Mouse (Mus musculus) heart, adult 2 months (tissue): Measurements from ENCODE around the gene Slc17a4.

Experiments
- CTCF ChIP-seq: fragments of 200-600 bp; IDR thresholded peaks from 2 replicates; pipeline ENCODE4 v1.8.1; 2022; ENCODE audit warnings: antibody characterized with exemption, mild to moderate bottlenecking, moderate library complexity
- EP300 ChIP-seq: fragments of 200-500 bp; IDR thresholded peaks from 2 replicates; pipeline ENCODE4 v1.6.1; 2011; ENCODE audit warnings: low read depth, low read length, control low read depth; ENCODE audit not compliant: insufficient read depth
- POLR2A ChIP-seq: fragments of 200-500 bp; IDR thresholded peaks from 2 replicates; pipeline ENCODE4 v1.6.1; 2011; ENCODE audit warnings: mild to moderate bottlenecking, low read depth, low read length, control low read depth; ENCODE audit not compliant: insufficient read depth

DNA sequence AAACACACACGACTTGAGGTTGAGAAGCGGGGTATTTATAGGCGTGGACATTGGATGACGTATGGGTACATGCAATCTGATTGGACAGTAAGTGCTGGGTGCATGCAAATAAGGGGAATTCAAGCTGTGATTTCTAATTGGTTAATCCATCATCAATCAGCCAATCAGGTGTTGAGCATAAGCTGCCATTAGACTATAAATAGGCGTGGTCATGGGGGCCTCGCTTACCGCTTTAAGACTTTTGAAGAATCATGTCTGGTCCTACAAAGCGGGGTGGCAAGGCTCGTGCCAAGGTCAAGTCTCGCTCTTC is 19.4 kb upstream of the Slc17a4 start, which contains the start of gene Hist1h2aa:
- TF ChIP-seq CTCF: no peak
- no peak for TF ChIP-seq POLR2A
- no peak for TF ChIP-seq EP300
